Mouse (Mus musculus): Measurements from ENCODE around the gene Unc13a. TPM values are rescaled to one million over a fixed set of nuclear protein-coding genes. Genes with fewer than 3 reads are reported as not detected.

Gene Unc13a
- 0.86 TPM for polyA plus RNA-seq (2017; shearing (Covaris generic))

DNA sequence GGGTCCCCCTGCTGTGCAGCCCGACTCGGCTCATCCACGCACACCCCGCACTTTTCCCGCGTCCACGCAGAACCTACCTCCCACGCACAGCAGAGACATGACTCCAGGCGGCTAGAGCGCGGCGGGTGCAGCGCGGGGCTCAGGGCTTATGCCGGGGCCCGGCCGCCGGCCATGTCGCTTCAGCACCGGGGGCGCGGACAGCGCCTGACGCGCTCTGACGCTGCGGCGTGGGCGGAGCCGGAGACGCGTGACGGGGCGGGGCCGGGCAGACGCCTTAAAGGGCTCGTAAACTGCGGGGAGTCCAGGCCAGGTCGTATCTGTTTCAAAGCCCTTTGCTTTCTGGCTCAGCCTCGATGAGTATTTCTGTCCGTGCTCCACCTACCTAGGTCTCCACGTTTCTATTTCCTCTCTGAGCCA lies at the start of gene Unc13a:
Gene Unc13a, minus strand, starts transcription at position 209 of the 417 bp plus-strand sequence.

DNA sequence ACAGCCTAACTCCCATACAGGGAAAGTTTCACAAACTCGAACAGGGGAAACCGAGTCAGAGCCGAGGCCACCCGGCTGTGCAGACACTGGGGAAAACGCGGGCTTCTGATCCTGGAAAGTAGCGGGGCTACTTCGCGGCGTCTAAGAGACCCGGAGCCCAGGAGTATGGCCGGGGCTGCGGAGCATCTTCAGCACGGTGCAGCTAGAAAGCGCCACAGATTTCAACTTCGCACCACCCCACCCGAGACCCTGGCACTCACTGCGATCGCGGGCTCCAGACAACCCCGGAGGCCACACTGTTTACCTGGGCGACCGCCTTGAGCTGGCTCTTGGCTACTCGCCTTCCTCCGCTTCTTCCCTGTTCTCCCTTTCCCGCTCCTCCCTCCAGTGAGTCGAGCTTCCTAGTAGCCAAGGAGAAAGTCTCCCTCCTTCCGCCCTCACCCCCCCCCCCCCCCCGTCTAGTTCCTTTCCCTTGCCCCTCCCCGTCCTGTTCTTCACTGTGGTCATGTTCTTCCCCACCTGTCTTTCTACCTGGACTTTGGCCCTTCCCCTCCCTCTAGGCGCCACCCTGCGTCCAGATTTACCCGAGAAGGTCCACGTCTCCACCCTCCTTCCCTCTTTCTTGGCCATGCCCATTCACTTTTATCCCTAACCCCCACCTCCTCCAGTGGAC lies 30.0 kb upstream of the Unc13a start, which contains the start of gene B3gnt3:
Gene B3gnt3, minus strand, starts transcription at position 376 of the 673 bp plus-strand sequence.

DNA sequence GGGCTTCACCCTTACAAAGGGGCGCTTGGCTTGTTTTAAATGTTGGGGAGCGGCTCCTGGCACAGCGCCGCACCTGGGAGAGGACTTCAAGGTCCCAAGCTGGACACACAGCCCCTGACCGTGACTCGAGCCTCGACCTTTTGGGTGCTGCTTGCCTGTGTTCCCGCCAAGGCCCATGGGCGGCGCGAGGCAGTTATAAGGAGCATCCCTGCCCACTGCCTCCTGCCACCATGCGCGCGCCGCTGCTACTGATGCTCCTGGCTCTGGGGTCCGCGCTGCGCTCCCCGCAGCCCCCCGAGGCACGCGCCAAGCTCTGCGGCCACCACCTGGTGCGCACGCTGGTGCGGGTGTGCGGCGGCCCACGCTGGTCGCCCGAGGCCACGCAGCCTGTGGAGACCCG lies 17.5 kb upstream of the Unc13a start, which contains the start of gene Insl3:
Gene Insl3, plus strand, starts transcription at position 187 of the 400 bp plus-strand sequence.

DNA sequence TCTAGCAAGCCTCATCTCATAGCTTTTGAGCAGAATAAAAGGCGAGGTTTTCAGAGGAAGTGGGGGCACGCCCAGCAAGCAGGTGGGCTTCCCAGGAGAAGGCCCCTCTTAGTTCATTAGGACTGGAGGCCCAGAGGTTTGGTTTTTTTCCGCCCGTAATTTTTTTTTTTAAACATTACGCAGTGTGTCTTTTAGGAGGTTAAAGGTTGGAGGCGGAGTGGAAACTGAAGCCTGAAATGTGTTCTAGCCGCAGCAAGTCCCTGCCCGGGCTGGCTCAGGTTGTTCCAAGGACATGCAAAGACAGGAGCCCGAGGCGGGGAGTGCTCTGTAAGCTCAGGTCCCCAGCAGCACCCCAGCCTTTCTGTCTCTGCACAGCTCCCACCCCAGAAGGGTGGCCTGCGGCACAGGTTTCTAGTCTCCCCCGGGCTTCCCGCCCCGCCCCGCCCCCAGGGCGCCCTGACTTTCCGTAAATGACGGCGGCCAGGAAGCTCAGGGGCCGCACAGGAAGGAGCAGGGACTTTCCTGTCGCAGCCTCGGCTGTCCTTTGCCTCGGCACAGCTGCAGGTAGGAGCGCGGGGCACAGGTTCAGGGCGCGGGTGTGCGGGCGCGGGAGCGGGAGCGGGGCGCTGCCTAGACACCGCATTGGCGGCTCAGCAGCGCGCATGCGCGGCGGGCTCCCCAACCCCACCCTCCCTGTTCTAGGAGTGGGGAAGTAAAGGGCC lies 4.6 kb upstream of the Unc13a start, which contains the start of gene Jak3:
Gene Jak3, plus strand, starts transcription at position 277 of the 722 bp plus-strand sequence.

DNA sequence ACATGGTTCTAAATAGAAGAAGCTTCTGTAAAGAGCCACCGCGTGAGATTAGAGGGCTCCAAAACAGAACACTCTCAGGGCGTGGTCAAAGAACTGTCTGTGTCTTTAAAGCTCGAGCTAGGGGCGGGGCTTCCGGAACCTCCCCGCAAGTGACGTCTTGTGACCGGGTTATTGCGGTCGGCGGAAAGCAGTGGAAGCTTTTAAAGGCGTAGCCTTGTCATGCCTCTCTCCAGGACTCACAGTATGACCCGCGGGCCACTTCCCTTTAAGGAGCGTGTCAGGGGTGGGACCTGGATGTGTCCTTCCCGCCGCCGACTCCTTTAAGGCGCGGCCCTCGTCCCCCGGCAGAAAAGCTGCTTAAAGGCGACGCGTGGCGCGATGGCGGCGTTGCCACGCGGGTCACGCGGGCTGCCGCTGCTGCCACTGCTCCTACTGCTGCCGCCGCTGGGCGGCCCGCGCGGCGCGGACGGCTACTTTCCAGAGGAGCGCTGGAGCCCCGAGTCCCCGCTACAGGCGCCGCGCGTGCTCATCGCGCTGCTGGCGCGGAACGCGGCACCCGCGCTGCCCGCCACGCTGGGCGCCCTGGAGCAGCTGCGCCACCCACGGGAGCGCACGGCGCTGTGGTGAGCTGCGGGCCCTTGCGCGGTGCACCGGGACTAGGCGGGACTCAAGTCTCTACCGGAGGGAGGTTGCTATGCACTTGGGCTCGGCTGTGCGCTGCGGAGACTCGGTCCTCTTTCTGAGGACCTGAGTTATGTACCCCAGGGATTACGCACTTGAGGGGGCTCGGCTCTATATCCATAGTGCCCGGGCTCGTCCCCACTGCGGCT lies 60.5 kb downstream of the Unc13a start, which contains the start of gene Colgalt1:
Gene Colgalt1, plus strand, starts transcription at position 177 of the 830 bp plus-strand sequence.

DNA sequence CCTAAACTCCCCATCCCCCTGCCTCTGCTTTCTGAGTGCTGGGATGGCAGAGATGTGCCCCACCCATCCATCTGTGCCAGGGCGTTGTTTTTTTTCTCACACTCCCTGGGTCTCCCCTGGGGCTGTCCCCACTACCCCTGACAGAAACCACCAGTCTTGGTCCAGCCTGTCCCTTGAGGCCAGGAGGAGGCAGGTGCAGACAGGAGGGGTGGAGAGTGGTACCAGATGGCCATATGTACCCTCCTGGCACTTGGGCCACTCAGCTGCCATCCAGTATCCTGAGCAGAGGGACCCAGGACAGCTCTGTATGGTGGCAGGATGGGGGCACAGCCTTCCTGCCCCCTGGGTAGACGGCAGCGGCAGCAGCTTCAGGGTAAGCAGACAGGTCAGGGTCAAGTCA lies 74.1 kb downstream of the Unc13a start, which contains the start of gene Fam129c:
Gene Fam129c, plus strand, starts transcription at position 198 of the 400 bp plus-strand sequence.

DNA sequence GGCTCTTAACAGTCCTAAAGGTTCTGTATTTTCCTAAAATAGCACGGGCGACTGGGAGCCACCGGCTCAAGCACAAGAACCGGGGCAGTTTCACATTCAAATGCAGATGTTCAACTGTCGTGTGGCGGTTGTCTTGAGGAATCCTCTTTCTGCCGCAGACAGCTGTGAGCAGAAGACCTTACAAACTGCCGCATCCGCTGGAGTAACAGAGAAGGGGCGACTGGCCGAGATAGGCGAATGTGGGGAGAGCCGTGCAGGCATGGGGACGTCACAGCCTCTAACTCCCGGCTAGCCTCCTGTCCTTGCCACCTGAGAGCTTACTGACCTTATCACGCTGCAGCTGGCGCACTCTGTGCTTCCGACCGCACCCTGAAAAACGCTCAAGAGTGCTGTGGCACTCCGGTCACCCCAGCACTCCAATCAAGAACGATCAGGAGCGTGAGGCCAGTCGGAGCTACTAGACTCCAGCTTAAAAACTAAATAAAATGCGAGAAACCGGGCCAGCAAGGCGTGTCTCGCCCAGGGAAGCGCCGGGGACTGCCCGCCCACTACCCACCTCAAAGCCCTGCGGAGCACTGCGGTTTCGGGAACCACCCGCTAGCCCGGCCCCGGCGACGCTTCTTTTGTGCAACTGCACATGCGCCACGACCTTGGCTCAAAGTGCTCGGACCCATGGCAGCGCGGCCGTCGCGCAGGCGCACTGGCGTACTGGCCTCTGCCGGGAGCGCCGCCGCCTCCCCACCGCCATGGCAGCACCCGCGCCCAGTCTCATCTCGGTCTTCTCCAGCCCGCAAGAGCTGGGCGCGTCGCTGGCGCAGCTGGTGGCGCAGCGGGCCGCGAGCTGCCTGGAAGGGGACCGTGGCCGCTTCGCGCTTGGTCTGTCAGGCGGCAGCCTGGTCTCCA lies 79.8 kb downstream of the Unc13a start, which contains the start of gene Pgls:
Gene Pgls, plus strand, starts transcription at position 706 of the 903 bp plus-strand sequence.

Other genes with a start within 250 kb of the Unc13a start
- 73.3 TPM for gene Abhd8, start 208.1 kb downstream of the Unc13a start, polyA plus RNA-seq (2017; shearing (Covaris generic))
- gene Mrpl34, start 206.8 kb downstream of the Unc13a start, polyA plus RNA-seq (2017; shearing (Covaris generic)) = 93.2 TPM
- gene Dda1, start 202.6 kb downstream of the Unc13a start, polyA plus RNA-seq (2017; shearing (Covaris generic)) = 64.2 TPM
- 0.14 TPM for gene Ano8, start 185.8 kb downstream of the Unc13a start, polyA plus RNA-seq (2017; shearing (Covaris generic))
- gene Gtpbp3, start 183.7 kb downstream of the Unc13a start, polyA plus RNA-seq (2017; shearing (Covaris generic)) = 3.4 TPM
- not detected for gene Plvap, start 160.0 kb downstream of the Unc13a start, polyA plus RNA-seq (2017; shearing (Covaris generic))
- gene Ccdc194, start 146.0 kb downstream of the Unc13a start, polyA plus RNA-seq (2017; shearing (Covaris generic)) = not detected
- 173 TPM for gene Bst2, start 134.3 kb downstream of the Unc13a start, polyA plus RNA-seq (2017; shearing (Covaris generic))
- 55.1 TPM for gene Mvb12a, start 128.8 kb downstream of the Unc13a start, polyA plus RNA-seq (2017; shearing (Covaris generic))
- 0.40 TPM for gene Tmem221, start 112.9 kb downstream of the Unc13a start, polyA plus RNA-seq (2017; shearing (Covaris generic))
- 0.12 TPM for gene Nxnl1, start 105.2 kb downstream of the Unc13a start, polyA plus RNA-seq (2017; shearing (Covaris generic))
- gene Slc27a1, start 102.9 kb downstream of the Unc13a start, polyA plus RNA-seq (2017; shearing (Covaris generic)) = 12.4 TPM
- gene Pgls, start 79.6 kb downstream of the Unc13a start, polyA plus RNA-seq (2017; shearing (Covaris generic)) = 21.4 TPM
- 2.2 TPM for gene Fam129c, start 74.1 kb downstream of the Unc13a start, polyA plus RNA-seq (2017; shearing (Covaris generic))
- gene Colgalt1, start 60.8 kb downstream of the Unc13a start, polyA plus RNA-seq (2017; shearing (Covaris generic)) = 4.4 TPM
- 86.8 TPM for gene Jak3, start 4.5 kb upstream of the Unc13a start, polyA plus RNA-seq (2017; shearing (Covaris generic))
- gene Insl3, start 17.5 kb upstream of the Unc13a start, polyA plus RNA-seq (2017; shearing (Covaris generic)) = 15.2 TPM
- 5.7 TPM for gene B3gnt3, start 30.0 kb upstream of the Unc13a start, polyA plus RNA-seq (2017; shearing (Covaris generic))
- gene Fcho1, start 54.0 kb upstream of the Unc13a start, polyA plus RNA-seq (2017; shearing (Covaris generic)) = 256 TPM
- 13.0 TPM for gene Zfp709, start 210.3 kb upstream of the Unc13a start, polyA plus RNA-seq (2017; shearing (Covaris generic))
- gene Zfp882, start 236.9 kb upstream of the Unc13a start, polyA plus RNA-seq (2017; shearing (Covaris generic)) = 7.9 TPM
- 20.8 TPM for gene Zfp617, start 236.9 kb upstream of the Unc13a start, polyA plus RNA-seq (2017; shearing (Covaris generic))